Comparison of ENCODE assay signal across 29 mouse cellular contexts in genomic region chr9:40263874-40264273, GRCm38 (mm10). TPM values are rescaled to one million over a fixed set of nuclear protein-coding genes. Genes with fewer than 3 reads are reported as not detected.
DNase-seq lines count a peak whose midpoint lies in the region; ATAC-seq and TF ChIP-seq lines count a peak whose summit lies in the region.
"Had no signal": no experiment of that assay in that cellular context is flagged by ENCODE, and none has a peak within 500 bp of the region (broad histone marks: within the 10 kb centered on the region; RNA-seq: fewer than 3 reads in every experiment).

No protein-coding gene starts in this region.

- no peak for TF ChIP-seq CTCF in lung, adult 2 months (IDR thresholded peaks at IDR 0.05; ENCODE audit: insufficient read depth, low read length)

- H3K4me1 ChIP-seq in lung, adult 2 months (ENCODE audit: control insufficient read depth, insufficient read depth, low read length): peaks cover 2% of the 10 kb centered on the region
- H3K4me1 ChIP-seq in hindbrain, embryonic 14.5 days (replicated peaks; ENCODE audit: control insufficient read depth, insufficient read depth, low read length): peaks cover 11% of the 10 kb centered on the region

- H3K27ac ChIP-seq in hindbrain, embryonic 14.5 days: no peak overlapping the region
- H3K27ac ChIP-seq: embryonic facial prominence, embryonic 15.5 days; heart, embryonic 15.5 days; hindbrain, embryonic 10.5 days; hindbrain, embryonic 13.5 days; hindbrain, postnatal 0 days had no signal

- H3K4me3 ChIP-seq in lung, adult 2 months (replicated peaks; ENCODE audit: extremely low read depth, low read depth, low read length): no peak overlapping the region
- H3K4me3 ChIP-seq in hindbrain, embryonic 14.5 days (replicated peaks; ENCODE audit: low read length): no peak overlapping the region
- H3K4me3 ChIP-seq: embryonic facial prominence, embryonic 15.5 days; heart, embryonic 12.5 days; heart, embryonic 15.5 days; hindbrain, embryonic 10.5 days; hindbrain, embryonic 13.5 days had no signal

- DNase-seq in heart, adult 11 months: peak; percentile 81
- DNase-seq in heart, adult 18-20 months: no peak
- peak; percentile 29 for DNase-seq in lung, postnatal 10 days
- DNase-seq in lung, adult 2 months: no peak
- DNase-seq in kidney, adult 18-20 months: no peak
- no peak for DNase-seq in hindbrain, embryonic 14.5 days (ENCODE audit: low spot score)
- DNase-seq: adrenal gland, adult 2 months; adrenal gland, postnatal 14 days; cerebellum, adult 11 months; cerebellum, adult 2 months; cerebellum, adult 9-11 months; cerebellum, postnatal 25 days; embryo, embryonic 11 days; forebrain, postnatal 0 days; gastrocnemius, postnatal 25 days; heart, postnatal 10 days; heart, postnatal 36 days had no signal

- no peak overlapping the region for H3K4me2 ChIP-seq in hindbrain, embryonic 14.5 days (replicated peaks)
- H3K4me2 ChIP-seq: embryonic facial prominence, embryonic 15.5 days; heart, embryonic 12.5 days; heart, embryonic 15.5 days; hindbrain, embryonic 13.5 days had no signal

- H3K27me3 ChIP-seq in hindbrain, embryonic 14.5 days (ENCODE audit: control insufficient read depth, insufficient read depth, low read length): no peaks in the 10 kb centered on the region
- H3K27me3 ChIP-seq: hindbrain, embryonic 13.5 days had no signal

- no peaks in the 10 kb centered on the region for H3K36me3 ChIP-seq in hindbrain, embryonic 14.5 days (replicated peaks; ENCODE audit: control insufficient read depth, insufficient read depth)
- H3K36me3 ChIP-seq: embryonic facial prominence, embryonic 15.5 days; heart, embryonic 12.5 days; heart, embryonic 15.5 days; hindbrain, embryonic 10.5 days; hindbrain, embryonic 13.5 days had no signal

- peak; percentile 67 for ATAC-seq in megakaryocyte, adult 5-6 weeks (ENCODE audit: poor library complexity, severe bottlenecking)
- ATAC-seq in hindbrain, embryonic 14.5 days (ENCODE audit: low FRiP score): no peak
- ATAC-seq: CD4-positive, CD25-positive, alpha-beta regulatory T cell, adult 4 months; forebrain, embryonic 14.5 days; forebrain, postnatal 0 days; hindbrain, postnatal 0 days; inflammation-experienced regulatory T-cells, adult 6 months had no signal

- TF ChIP-seq POLR2A in lung, adult 2 months (IDR thresholded peaks at IDR 0.05; ENCODE audit: borderline replicate concordance, extremely low read depth, low read depth, low read length): no peak

- H3K9me3 ChIP-seq in hindbrain, embryonic 14.5 days (ENCODE audit: control insufficient read depth, low read length): no peaks in the 10 kb centered on the region
- H3K9me3 ChIP-seq: embryonic facial prominence, embryonic 15.5 days; heart, embryonic 12.5 days; heart, embryonic 15.5 days; hindbrain, embryonic 10.5 days; hindbrain, embryonic 13.5 days had no signal

- H3K9ac ChIP-seq in hindbrain, embryonic 14.5 days: no peak overlapping the region
- H3K9ac ChIP-seq: embryonic facial prominence, embryonic 15.5 days; forebrain, postnatal 0 days; heart, embryonic 12.5 days; heart, embryonic 15.5 days; hindbrain, embryonic 13.5 days had no signal

- WGBS in lung, adult 2 months: 27% methylated on average over 6 of the region's 6 CpGs
- WGBS in hindbrain, embryonic 14.5 days: 71% methylated on average over 6 of the region's 6 CpGs

RNA-seq across cellular contexts. Expression of gene Scn3b, which starts 5.1 kb away (rescaled TPM):
- 1 to 10 TPM in 1 of 2 experiments, under 1 TPM in 1; 0.79 to 1.6 TPM for total RNA-seq in heart, adult 18-20 months (2021)
- 23.6 and 33.2 TPM in 2 replicates for polyA plus RNA-seq in lung, adult 2 months (2012; rRNA removed)
- 0.87 TPM in 1 of 2 replicates, not detected in the other for total RNA-seq in megakaryocyte, adult 5-6 weeks (2015)
- not detected in 2 replicates for total RNA-seq in megakaryocyte, adult 5-6 weeks (2017)
- 168 and 194 TPM in 2 replicates for polyA plus RNA-seq in hindbrain, embryonic 14.5 days (2014; fragmentation: Nextera tagmentation; extraction: Ambion mirVana)
- total RNA-seq: MEL had no signal
- polyA plus RNA-seq: C2C12; inflammation-experienced regulatory T-cells, adult 6 months had no signal

Comparison
In these comparisons a context has a peak if more than half of its experiments do, and no peak if none do; other contexts are left out.
1. DNase-seq: peak in heart, adult 11 months (single experiment) and lung, postnatal 10 days (single experiment); none in heart, adult 18-20 months (0 of 2), lung, adult 2 months (single experiment), kidney, adult 18-20 months (single experiment) and hindbrain, embryonic 14.5 days (single experiment).